Mouse (Mus musculus): ENCODE measurements around the gene 2510039O18Rik. TPM values are rescaled to one million over a fixed set of nuclear protein-coding genes. Genes with fewer than 3 reads are reported as not detected.

The 2510039O18Rik gene
- total RNA-seq, 2 experiments from 2014 or later = 28.4 to 29.1 TPM

- DNase-seq (ENCODE audit: extremely low spot score in 1 of 2, low spot score in 1 of 2) = no peak
Observed at GRCm38 (mm10) chr4:147978391-147978790, 37.7 kb downstream of the 2510039O18Rik start.

GRCm38 (mm10) chr4:147979441-147979860 is 38.8 kb downstream of the 2510039O18Rik start:
- no peak for DNase-seq (ENCODE audit: extremely low spot score in 1 of 2, low spot score in 1 of 2)

- no peak for DNase-seq (ENCODE audit: extremely low spot score in 1 of 2, low spot score in 1 of 2)
Observed at GRCm38 (mm10) chr4:147985205-147986132, 44.8 kb downstream of the 2510039O18Rik start, which contains the start of gene Nppb. Gene Nppb, plus strand, starts transcription at chr4:147985788.

GRCm38 (mm10) chr4:147993571-147994095 is 52.9 kb downstream of the 2510039O18Rik start:
- no peak for DNase-seq (ENCODE audit: extremely low spot score in 1 of 2, low spot score in 1 of 2)

- no peak for DNase-seq (ENCODE audit: extremely low spot score in 1 of 2, low spot score in 1 of 2)
Observed at GRCm38 (mm10) chr4:147995311-147995710, 54.6 kb downstream of the 2510039O18Rik start.

Other genes starting within 250 kb of the 2510039O18Rik start
- gene Zfp534, start 238.3 kb upstream of the 2510039O18Rik start, total RNA-seq (2021) = not detected
- gene Zfp984, start 131.1 kb upstream of the 2510039O18Rik start, total RNA-seq (2021) = 1 to 10 TPM; 1.9 to 2.7 TPM
- 10 to 100 TPM; 17.4 to 18.1 TPM for gene Zfp933, start 92.5 kb upstream of the 2510039O18Rik start, total RNA-seq (2021)
- gene Miip, start 72.1 kb upstream of the 2510039O18Rik start, total RNA-seq (2021) = 10 to 100 TPM; 15.2 to 26.5 TPM
- 1 to 10 TPM; 7.9 to 8.5 TPM for gene Fv1, start 71.9 kb upstream of the 2510039O18Rik start, total RNA-seq (2021)
- gene Mfn2, start 36.2 kb upstream of the 2510039O18Rik start, total RNA-seq (2021) = 100 to 1,000 TPM; 191 to 194 TPM
- gene Plod1, start 4.1 kb upstream of the 2510039O18Rik start, total RNA-seq (2021) = 10 to 100 TPM; 21.7 to 25.2 TPM
- gene Nppb, start 44.9 kb downstream of the 2510039O18Rik start, total RNA-seq (2021) = not detected
- not detected for gene Nppa, start 59.8 kb downstream of the 2510039O18Rik start, total RNA-seq (2021)
- gene Clcn6, start 97.9 kb downstream of the 2510039O18Rik start, total RNA-seq (2021) = 10 to 100 TPM; 70.9 to 73.9 TPM
- gene Mthfr, start 98.2 kb downstream of the 2510039O18Rik start, total RNA-seq (2021) = 10 to 100 TPM; 28.7 to 31.9 TPM
- gene Agtrap, start 147.1 kb downstream of the 2510039O18Rik start, total RNA-seq (2021) = 1 to 10 TPM; 6.2 to 6.9 TPM
- gene Mad2l2, start 189.5 kb downstream of the 2510039O18Rik start, total RNA-seq (2021) = 10 to 100 TPM; 15.0 to 16.5 TPM
- 1 to 10 TPM; 2.3 TPM for gene Draxin, start 189.8 kb downstream of the 2510039O18Rik start, total RNA-seq (2021)
- gene Fbxo6, start 211.2 kb downstream of the 2510039O18Rik start, total RNA-seq (2021) = 10 to 100 TPM; 27.9 to 28.7 TPM
- 100 to 1,000 TPM; 127 TPM for gene Fbxo44, start 219.6 kb downstream of the 2510039O18Rik start, total RNA-seq (2021)
- 100 to 1,000 TPM in 1 of 2 experiments, 10 to 100 TPM in 1; 97.4 to 116 TPM for gene Fbxo2, start 219.7 kb downstream of the 2510039O18Rik start, total RNA-seq (2021)

Measured in layer of hippocampus, postnatal 25 days (tissue).